Mouse (Mus musculus) megakaryocyte, embryonic 14.5 days (primary cell): ENCODE measurements around the gene Bcl2a1a.
"Not testable (repeated sequence)": the region's sequence is repeated elsewhere in the genome, so short reads cannot be mapped to it uniquely, and the experiment has no call there.

ENCODE experiments used
- FLI1 ChIP-seq: IDR thresholded peaks from 2 replicates; pipeline ENCODE4 v1.6.1; 2012; ENCODE audit warnings: low read length, inconsistent platforms, mixed read lengths
- GATA1 ChIP-seq: IDR thresholded peaks from 3 replicates; pipeline ENCODE4 v1.6.1; 2012; ENCODE audit warnings: mixed read lengths, low read length, inconsistent platforms, borderline replicate concordance

DNA sequence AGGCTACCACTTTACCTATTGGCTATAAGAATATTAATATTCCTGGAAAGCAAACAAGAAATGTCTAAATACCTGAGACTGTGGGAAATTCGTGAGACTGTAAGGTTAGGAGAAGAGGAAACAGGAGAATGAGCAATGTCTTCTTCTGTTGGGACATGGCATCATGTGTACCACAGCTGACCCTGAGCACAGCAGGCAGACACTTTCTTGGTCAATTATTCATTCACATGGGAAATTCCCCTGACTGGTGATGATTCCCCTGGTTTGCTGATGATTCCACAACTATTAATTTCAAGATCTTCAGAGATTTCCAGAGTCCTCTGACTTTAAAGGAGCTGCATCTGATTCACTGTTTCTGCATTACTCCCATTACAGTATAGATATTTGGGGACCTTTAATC is 3.3 kb downstream of the Bcl2a1a start:
- TF ChIP-seq GATA1, FLI1: not testable (repeated sequence)
